Mouse (Mus musculus) neural tube, embryonic 13.5 days (tissue): ENCODE measurements at regions not wholly inside any gene's neighbourhood (a gene's known extent, or its start where the extent isn't known, plus 50 kb on each side); places are given as distances from the start of the nearest gene placed in this dataset.

ENCODE experiments used
- ATAC-seq: fragments of 200-750 bp; cut with Nextera tagmentation; 2 replicates; pipeline ENCODE4 v1.8.0; 2017; ENCODE audit warnings: low read depth, mild to moderate bottlenecking, moderate TSS enrichment, moderate library complexity
- H3K27ac ChIP-seq: fragments of 300-500 bp; sonication (generic); replicated peaks from 2 replicates; pipeline ENCODE4 v1.5.1; 2015; ENCODE audit warnings: moderate library complexity, mild to moderate bottlenecking, inconsistent platforms
- H3K27me3 ChIP-seq: fragments of 300-500 bp; sonication (generic); 2 replicates; pipeline ENCODE4 v1.6.1; 2015; ENCODE audit warnings: mild to moderate bottlenecking, inconsistent platforms
- H3K36me3 ChIP-seq: fragments of 300-500 bp; sonication (generic); 2 replicates; pipeline ENCODE4 v1.6.1; 2015; ENCODE audit warnings: mild to moderate bottlenecking, inconsistent platforms
- H3K4me1 ChIP-seq: fragments of 300-500 bp; sonication (generic); replicated peaks from 2 replicates; pipeline ENCODE4 v1.6.1; 2015; ENCODE audit warnings: inconsistent platforms
- H3K4me2 ChIP-seq: fragments of 300-500 bp; sonication (generic); 2 replicates; pipeline ENCODE4 v1.6.1; 2015; ENCODE audit warnings: inconsistent platforms, mild to moderate bottlenecking, moderate library complexity
- H3K4me3 ChIP-seq: fragments of 300-500 bp; sonication (generic); 2 replicates; pipeline ENCODE4 v1.5.1; 2015; ENCODE audit warnings: mild to moderate bottlenecking, inconsistent platforms
- H3K9ac ChIP-seq: fragments of 300-500 bp; sonication (generic); 2 replicates; pipeline ENCODE4 v1.6.1; 2015; ENCODE audit warnings: moderate library complexity, mild to moderate bottlenecking, inconsistent platforms
- H3K9me3 ChIP-seq: fragments of 300-500 bp; sonication (generic); 2 replicates; pipeline ENCODE4 v1.6.1; 2016; ENCODE audit warnings: inconsistent platforms
- WGBS: fragments of 180-500 bp; shearing (Covaris S2); methylation state at CpG from one replicate; pipeline ENCODE4 v1.1.7; 2015; 5-methylcytosine and 5-hydroxymethylcytosine counted together

DNA sequence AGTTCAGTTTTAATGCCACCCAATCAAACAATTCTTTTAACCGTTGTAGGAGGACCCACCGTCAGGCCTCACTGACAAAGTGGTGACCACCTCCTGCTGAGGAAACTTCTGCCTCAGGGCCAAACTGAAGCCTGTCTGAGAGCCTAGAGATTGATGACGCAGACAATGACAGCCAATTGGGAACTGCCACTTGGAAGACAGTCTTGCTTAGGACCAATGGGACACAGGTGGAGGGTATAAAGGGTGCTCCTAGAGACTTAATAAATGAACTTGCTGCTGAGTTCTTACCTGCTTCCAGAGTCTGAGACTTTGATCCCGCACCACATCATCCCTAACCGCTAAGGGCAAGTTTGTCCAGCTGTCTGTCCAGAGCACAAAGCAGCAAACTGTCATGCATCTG is 80.0 kb downstream of the Tbx4 start:
- Histone ChIP-seq H3K4me2 (no peak overlapping the region), H3K9ac (no peak overlapping the region), H3K4me1 (no peaks in the 10 kb centered on the region; the same call in 1 of the 2 replicates), H3K27ac (no peak overlapping the region), H3K4me3 (no peak overlapping the region), H3K9me3 (no peaks in the 10 kb centered on the region), H3K36me3 (no peaks in the 10 kb centered on the region), H3K27me3 (no peaks in the 10 kb centered on the region)
- WGBS = 76% methylated on average over 5 of the region's 5 CpGs
- ATAC-seq = no peak

DNA sequence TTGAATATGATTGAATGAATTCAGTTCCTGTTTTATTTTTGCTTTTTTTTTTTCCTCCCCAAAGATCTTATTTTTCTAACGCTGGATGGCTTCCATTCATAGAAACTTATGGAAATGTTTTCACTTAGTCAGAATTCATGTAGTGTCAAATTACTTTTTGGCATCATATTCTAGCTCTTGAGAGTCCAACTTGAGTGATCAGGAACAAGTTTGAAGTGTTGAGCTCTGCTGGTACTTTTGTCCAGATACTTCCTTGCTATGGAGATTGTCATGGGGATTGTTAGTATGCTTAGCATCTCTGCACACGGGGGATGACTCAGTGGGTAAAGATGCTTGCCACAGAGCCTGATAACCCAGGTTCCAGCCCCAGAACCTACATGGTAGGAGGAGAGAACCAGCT is 84.1 kb downstream of the Tbx4 start:
- no peak overlapping the region for H3K4me2 ChIP-seq
- 83% methylated on average over 2 of the region's 2 CpGs for WGBS
- ATAC-seq = no peak

GRCm38 (mm10) chr11:85972385-85972784 is 86.2 kb downstream of the Tbx4 start:
- no peak; the same call in 1 of the 2 replicates for ATAC-seq
- Histone ChIP-seq H3K27ac (no peak overlapping the region), H3K9me3 (no peaks in the 10 kb centered on the region), H3K36me3 (no peaks in the 10 kb centered on the region), H3K9ac (no peak overlapping the region), H3K27me3 (peaks cover 15% of the 10 kb centered on the region; the same call in 1 of the 2 replicates), H3K4me2 (no peak overlapping the region), H3K4me1 (no peaks in the 10 kb centered on the region), H3K4me3 (no peak overlapping the region)
- 26% methylated on average over 7 of the region's 7 CpGs for WGBS

More for the DNA sequence above, 84.1 kb downstream of the Tbx4 start:
- Histone ChIP-seq H3K9me3 (no peaks in the 10 kb centered on the region), H3K9ac (no peak overlapping the region), H3K27me3 (peaks cover 15% of the 10 kb centered on the region; the same call in 1 of the 2 replicates), H3K4me1 (no peaks in the 10 kb centered on the region), H3K36me3 (no peaks in the 10 kb centered on the region), H3K27ac (no peak overlapping the region), H3K4me3 (no peak overlapping the region)

DNA sequence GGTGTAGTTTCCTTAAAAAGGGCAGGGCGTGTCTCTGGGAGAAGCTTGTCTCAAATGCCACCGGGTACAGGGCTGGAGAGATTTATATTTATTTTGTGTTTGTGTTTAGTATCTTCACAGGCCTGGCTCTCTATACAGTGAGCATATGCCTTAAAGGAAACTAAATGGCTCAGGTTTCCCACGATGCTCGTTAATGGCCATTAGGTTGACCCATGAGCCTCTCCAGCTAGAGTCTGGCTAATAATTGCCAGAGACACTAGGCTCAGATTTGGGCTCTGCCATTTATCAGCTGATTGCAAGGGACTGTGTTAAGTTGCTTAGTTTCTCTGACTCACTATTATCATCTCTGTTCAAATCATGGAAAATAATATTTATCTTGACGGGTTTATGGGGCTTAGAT is 87.5 kb downstream of the Tbx4 start:
- Histone ChIP-seq H3K36me3 (no peaks in the 10 kb centered on the region), H3K4me2 (no peak overlapping the region), H3K4me1 (no peaks in the 10 kb centered on the region), H3K27me3 (peaks cover 15% of the 10 kb centered on the region; the same call in 1 of the 2 replicates), H3K4me3 (no peak overlapping the region), H3K9ac (no peak overlapping the region), H3K27ac (no peak overlapping the region), H3K9me3 (no peaks in the 10 kb centered on the region)
- WGBS = 61% methylated on average over 5 of the region's 5 CpGs
- ATAC-seq = no peak

GRCm38 (mm10) chr11:85976693-85977434 is 90.6 kb downstream of the Tbx4 start:
- Histone ChIP-seq H3K27ac (no peak overlapping the region), H3K4me3 (no peak overlapping the region), H3K36me3 (no peaks in the 10 kb centered on the region), H3K9ac (no peak overlapping the region), H3K27me3 (peaks cover 15% of the 10 kb centered on the region; the same call in 1 of the 2 replicates), H3K9me3 (no peaks in the 10 kb centered on the region), H3K4me1 (no peaks in the 10 kb centered on the region), H3K4me2 (no peak overlapping the region)
- 61% methylated on average over 18 of the region's 18 CpGs for WGBS
- ATAC-seq = no peak

GRCm38 (mm10) chr11:85980388-85980787 is 94.2 kb downstream of the Tbx4 start:
- H3K4me1 ChIP-seq = no peaks in the 10 kb centered on the region
- H3K9ac ChIP-seq = no peak overlapping the region
- H3K4me3 ChIP-seq = no peak overlapping the region
- WGBS = 71% methylated on average over 11 of the region's 11 CpGs
- H3K27me3 ChIP-seq = peaks cover 10% of the 10 kb centered on the region; the same call in 1 of the 2 replicates
- no peaks in the 10 kb centered on the region for H3K36me3 ChIP-seq
- no peak for ATAC-seq
- H3K4me2 ChIP-seq = no peak overlapping the region
- H3K9me3 ChIP-seq = no peaks in the 10 kb centered on the region
- H3K27ac ChIP-seq = no peak overlapping the region

- Histone ChIP-seq H3K4me2 (no peak overlapping the region), H3K27ac (no peak overlapping the region), H3K9me3 (no peaks in the 10 kb centered on the region), H3K27me3 (peaks cover 21% of the 10 kb centered on the region), H3K4me3 (no peak overlapping the region), H3K9ac (no peak overlapping the region), H3K4me1 (no peaks in the 10 kb centered on the region), H3K36me3 (no peaks in the 10 kb centered on the region)
- ATAC-seq = no peak
- 85% methylated on average over 4 of the region's 4 CpGs for WGBS
These were observed 95.3 kb downstream of the Tbx4 start for GRCm38 (mm10) chr11:85981561-85981960.

GRCm38 (mm10) chr11:85986338-85986737 is 100.1 kb downstream of the Tbx4 start:
- H3K36me3 ChIP-seq = no peaks in the 10 kb centered on the region
- ATAC-seq = no peak
- H3K4me3 ChIP-seq = no peak overlapping the region
- H3K4me2 ChIP-seq = no peak overlapping the region
- no peak overlapping the region for H3K27ac ChIP-seq
- H3K27me3 ChIP-seq = peaks cover 54% of the 10 kb centered on the region
- 89% methylated on average over 8 of the region's 8 CpGs for WGBS
- peaks cover 14% of the 10 kb centered on the region for H3K4me1 ChIP-seq
- no peaks in the 10 kb centered on the region for H3K9me3 ChIP-seq
- no peak overlapping the region for H3K9ac ChIP-seq

DNA sequence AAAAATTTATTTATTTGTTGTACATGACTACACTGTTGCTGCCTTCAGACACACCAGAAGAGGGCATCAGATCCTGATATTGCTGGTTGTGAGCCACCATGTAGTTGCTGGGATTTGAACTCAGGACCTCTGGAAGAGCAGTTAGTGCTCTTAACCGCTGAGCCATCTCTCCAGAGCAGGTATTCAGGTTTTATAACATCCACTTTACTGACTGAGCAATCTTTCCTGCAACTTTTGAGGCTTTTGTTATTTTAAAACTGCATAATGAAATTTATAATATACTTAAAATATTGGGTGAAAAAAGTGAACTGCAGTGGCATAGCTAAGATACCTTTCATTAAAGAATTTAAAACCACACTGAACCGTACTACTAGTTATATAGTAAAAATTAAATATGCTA is 101.0 kb downstream of the Tbx4 start:
- Histone ChIP-seq H3K27ac (no peak overlapping the region), H3K9me3 (no peaks in the 10 kb centered on the region), H3K36me3 (no peaks in the 10 kb centered on the region), H3K27me3 (peaks cover 56% of the 10 kb centered on the region), H3K9ac (no peak overlapping the region), H3K4me3 (no peak overlapping the region), H3K4me1 (peaks cover 14% of the 10 kb centered on the region), H3K4me2 (no peak overlapping the region)
- 90% methylated on average over 2 of the region's 2 CpGs for WGBS
- no peak for ATAC-seq

GRCm38 (mm10) chr11:85989536-85989935 is 103.3 kb downstream of the Tbx4 start:
- peak overlapping the region; percentile 17; the same call in 1 of the 2 replicates for H3K9ac ChIP-seq
- WGBS = 1% methylated on average over 10 of the region's 10 CpGs

GRCm38 (mm10) chr11:85989940-85990493 is 103.8 kb downstream of the Tbx4 start:
- Histone ChIP-seq H3K4me1 (peaks cover 19% of the 10 kb centered on the region), H3K9ac (peak overlapping the region; percentile 17; the same call in 1 of the 2 replicates), H3K27ac (no peak overlapping the region), H3K4me3 (peak overlapping the region; percentile 11), H3K27me3 (peaks cover 65% of the 10 kb centered on the region), H3K9me3 (no peaks in the 10 kb centered on the region), H3K4me2 (peak overlapping the region; percentile 47), H3K36me3 (no peaks in the 10 kb centered on the region)
- peak; percentile 63; the same call in 1 of the 2 replicates for ATAC-seq
- 13% methylated on average over 12 of the region's 12 CpGs for WGBS

More at GRCm38 (mm10) chr11:85989536-85989935, 103.3 kb downstream of the Tbx4 start:
- peaks cover 65% of the 10 kb centered on the region for H3K27me3 ChIP-seq
- ATAC-seq = no peak
- peaks cover 14% of the 10 kb centered on the region for H3K4me1 ChIP-seq
- H3K9me3 ChIP-seq = no peaks in the 10 kb centered on the region
- H3K36me3 ChIP-seq = no peaks in the 10 kb centered on the region
- H3K4me3 ChIP-seq = peak overlapping the region; percentile 11
- no peak overlapping the region for H3K27ac ChIP-seq
- peak overlapping the region; percentile 47 for H3K4me2 ChIP-seq

DNA sequence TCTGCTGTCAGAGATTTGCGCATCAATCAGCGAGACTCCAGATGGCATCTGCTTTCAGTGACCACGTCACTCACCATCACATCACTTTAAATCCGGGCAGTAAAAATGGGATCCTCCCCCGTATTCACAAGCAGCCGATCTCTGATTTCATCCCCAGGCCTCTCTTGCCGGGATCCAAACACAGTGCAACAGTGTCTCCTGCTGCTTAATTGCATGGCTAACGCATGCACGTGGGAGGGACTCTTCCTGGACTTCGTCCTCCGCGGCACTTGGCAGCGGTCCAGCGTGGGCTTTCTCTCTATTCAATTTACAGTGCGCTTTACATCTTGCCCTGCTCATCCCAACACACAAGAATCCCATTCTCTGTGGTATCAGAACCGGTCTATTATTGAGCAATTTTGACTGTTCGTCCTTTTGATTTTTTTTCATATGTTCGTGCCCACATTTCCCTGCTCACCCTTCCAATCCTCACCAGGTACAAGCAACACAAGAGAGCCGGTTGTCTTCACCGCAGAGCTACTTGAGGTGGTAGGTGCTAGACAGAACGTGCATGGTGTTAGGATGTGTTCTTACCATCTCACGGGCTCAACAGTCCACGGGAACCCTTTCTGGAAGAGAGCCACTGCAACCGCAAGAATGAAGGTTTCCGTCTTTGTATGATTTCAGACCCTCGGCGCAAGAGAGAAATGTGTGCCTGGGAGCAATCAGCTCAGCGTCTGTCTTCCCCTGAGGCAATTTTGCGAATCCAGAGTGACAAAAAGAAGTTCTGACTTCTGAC is 109.3 kb downstream of the Tbx4 start:
- H3K27ac ChIP-seq = no peak overlapping the region
- peaks cover 46% of the 10 kb centered on the region for H3K27me3 ChIP-seq
- no peaks in the 10 kb centered on the region for H3K36me3 ChIP-seq
- peaks cover 16% of the 10 kb centered on the region for H3K4me1 ChIP-seq
- peak overlapping the region; percentile 22; the same call in 1 of the 2 replicates for H3K9ac ChIP-seq
- peak overlapping the region; percentile 51 for H3K4me2 ChIP-seq
- 30% methylated on average over 29 of the region's 29 CpGs for WGBS
- peak overlapping the region; percentile 26 for H3K4me3 ChIP-seq
- no peaks in the 10 kb centered on the region for H3K9me3 ChIP-seq
- ATAC-seq = peak; percentile 65; the same call in 1 of the 2 replicates
